Mouse (Mus musculus) heart, adult 2 months (tissue): Measurements from ENCODE around the gene Add1. TPM values are rescaled to one million over a fixed set of nuclear protein-coding genes. Genes with fewer than 3 reads are reported as not detected.
A peak's percentile ranks its signal among the peaks of the same experiment; 100 is the strongest.

ENCODE experiments used
- DNase-seq, 2 experiments: peaks; one replicate each; pipeline ENCODE4 v3.0.0; 2021
- H3K27ac ChIP-seq: fragments of 200-600 bp; 2 replicates; pipeline ENCODE4 v1.8.1; 2022
- H3K27me3 ChIP-seq: fragments of 200-500 bp; 2 replicates; pipeline ENCODE4 v1.6.1; 2012; ENCODE audit warnings: mild to moderate bottlenecking, low read length, inconsistent platforms, mixed read lengths; ENCODE audit not compliant: control insufficient read depth, insufficient read depth
- H3K36me3 ChIP-seq: fragments of 200-500 bp; 2 replicates; pipeline ENCODE4 v1.6.1; 2012; ENCODE audit warnings: low read length, inconsistent platforms; ENCODE audit not compliant: control insufficient read depth, insufficient read depth
- H3K4me1 ChIP-seq: fragments of 200-500 bp; 2 replicates; pipeline ENCODE4 v1.6.1; 2011; ENCODE audit warnings: low read length; ENCODE audit not compliant: control insufficient read depth, insufficient read depth
- H3K4me3 ChIP-seq: fragments of 200-600 bp; 2 replicates; pipeline ENCODE4 v1.8.1; 2022
- H3K79me2 ChIP-seq: fragments of 200-500 bp; replicated peaks from 2 replicates; pipeline ENCODE4 v1.6.1; 2012; ENCODE audit warnings: mild to moderate bottlenecking, inconsistent platforms, low read length, moderate library complexity, mixed read lengths; ENCODE audit not compliant: control insufficient read depth, insufficient read depth
- H3K9ac ChIP-seq: fragments of 200-500 bp; 2 replicates; pipeline ENCODE4 v1.6.1; 2012; ENCODE audit warnings: low read depth, mild to moderate bottlenecking, control low read depth, inconsistent platforms, low read length, mixed read lengths
- CTCF ChIP-seq: fragments of 200-600 bp; IDR thresholded peaks from 2 replicates; pipeline ENCODE4 v1.8.1; 2022; ENCODE audit warnings: antibody characterized with exemption, mild to moderate bottlenecking, moderate library complexity
- EP300 ChIP-seq: fragments of 200-500 bp; IDR thresholded peaks from 2 replicates; pipeline ENCODE4 v1.6.1; 2011; ENCODE audit warnings: low read depth, low read length, control low read depth; ENCODE audit not compliant: insufficient read depth
- POLR2A ChIP-seq: fragments of 200-500 bp; IDR thresholded peaks from 2 replicates; pipeline ENCODE4 v1.6.1; 2011; ENCODE audit warnings: mild to moderate bottlenecking, low read depth, low read length, control low read depth; ENCODE audit not compliant: insufficient read depth
- WGBS: fragments of 180-500 bp; shearing (Covaris S2); methylation state at CpG from one replicate; pipeline ENCODE4 v1.1.7; 2018; 5-methylcytosine and 5-hydroxymethylcytosine counted together
- intact Hi-C: fragments of 180-260 bp; cut with DNase I; formaldehyde crosslinking; loops from one replicate; pipeline ENCODE4 v1.15.1; 2025
- long read RNA-seq: library from polyadenylated mRNA; stranded (forward); transcript quantifications from one replicate; pipeline ENCODE4 v2.0.0, GENCODE M21; 2021
- polyA plus RNA-seq: library from polyadenylated mRNA; depleted of rRNA; stranded (reverse); fragments of >200 nt; gene quantifications from 2 replicates; pipeline ENCODE4 v1.2.3, GENCODE M21; 2012; rRNA removed
- total RNA-seq, 2 experiments: library from RNA; stranded (reverse); gene quantifications; 2 replicates each; pipeline ENCODE4 v1.2.3; 2021

Gene Add1
- total RNA-seq (100 to 1,000 TPM; 129 TPM), polyA plus RNA-seq (116 and 147 TPM in 2 replicates)
- long read RNA-seq, full-length matches to known transcripts = 21 of 62 reads
- long read RNA-seq, partial matches to known transcripts = 10 of 62 reads
- long read RNA-seq, other reads (novel, unspliced or antisense) = 31 of 62 reads

DNA sequence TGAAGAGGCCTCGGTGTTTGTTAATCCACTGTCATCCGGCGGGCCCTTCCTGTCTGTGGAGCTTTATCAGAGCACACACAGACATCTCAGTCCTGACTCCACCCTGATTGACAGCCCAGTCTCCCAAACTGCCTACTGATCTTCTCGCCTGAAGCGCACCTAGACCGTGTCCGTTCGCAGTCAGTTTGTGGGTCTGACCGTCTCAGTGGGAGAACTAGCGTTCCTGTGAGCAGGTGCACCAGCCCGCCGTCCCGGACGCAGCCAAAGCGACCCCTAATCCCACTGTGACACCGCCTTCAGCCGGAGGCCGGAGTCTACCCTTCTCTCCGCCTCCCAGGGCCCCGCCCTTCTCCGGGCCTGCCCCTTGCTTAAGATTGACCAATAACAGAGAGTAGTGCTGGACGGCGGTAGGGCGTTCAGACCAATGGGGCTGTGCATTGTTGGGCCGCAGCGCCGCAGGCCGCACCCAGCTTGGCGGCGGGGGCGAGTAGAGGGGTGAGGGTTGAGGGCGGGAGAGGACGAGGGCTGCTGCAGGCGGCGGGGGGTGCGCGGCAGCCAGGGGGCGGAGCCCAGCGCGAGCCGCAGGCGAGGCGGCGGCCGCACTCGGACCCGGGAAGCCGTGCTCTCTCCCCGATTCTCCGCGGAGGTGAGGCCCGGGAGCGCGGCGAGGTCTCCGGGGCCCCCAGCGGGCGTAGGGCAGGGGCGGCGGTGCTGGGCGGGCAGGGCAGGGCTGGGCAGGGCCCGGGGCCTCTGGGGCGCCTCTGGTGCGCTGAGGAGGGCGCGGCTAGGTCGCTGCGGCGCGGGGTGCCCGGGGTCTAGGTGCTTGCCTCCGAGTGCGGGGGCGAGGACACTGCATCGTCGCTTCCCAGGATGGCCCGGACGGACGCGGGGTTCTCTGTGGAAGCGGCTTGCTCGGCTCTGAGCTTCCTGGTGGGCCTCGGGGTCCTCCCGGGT lies at the start of gene Add1:
TSS of gene Add1 (plus strand) at position 397 of the 954 bp plus-strand sequence.
- DNase-seq = peak; percentile 97 to 98
- Histone ChIP-seq H3K4me1 (peaks cover 5% of the 10 kb centered on the region), H3K27me3 (no peaks in the 10 kb centered on the region), H3K79me2 (peaks cover 10% of the 10 kb centered on the region), H3K27ac (peak within 1 kb of the TSS; percentile 97), H3K36me3 (peaks cover 8% of the 10 kb centered on the region), H3K4me3 (peak within 1 kb of the TSS; percentile 84), H3K9ac (peak within 1 kb of the TSS; percentile 95)
- peak; percentile 99 for TF ChIP-seq POLR2A
- peak; percentile 64; the same call in 1 of the 2 replicates for TF ChIP-seq EP300
- TF ChIP-seq CTCF = peak; percentile 48
- under 1% methylated on average over 82 of the region's 84 CpGs for WGBS
- intact Hi-C loops = no loop called here

DNA sequence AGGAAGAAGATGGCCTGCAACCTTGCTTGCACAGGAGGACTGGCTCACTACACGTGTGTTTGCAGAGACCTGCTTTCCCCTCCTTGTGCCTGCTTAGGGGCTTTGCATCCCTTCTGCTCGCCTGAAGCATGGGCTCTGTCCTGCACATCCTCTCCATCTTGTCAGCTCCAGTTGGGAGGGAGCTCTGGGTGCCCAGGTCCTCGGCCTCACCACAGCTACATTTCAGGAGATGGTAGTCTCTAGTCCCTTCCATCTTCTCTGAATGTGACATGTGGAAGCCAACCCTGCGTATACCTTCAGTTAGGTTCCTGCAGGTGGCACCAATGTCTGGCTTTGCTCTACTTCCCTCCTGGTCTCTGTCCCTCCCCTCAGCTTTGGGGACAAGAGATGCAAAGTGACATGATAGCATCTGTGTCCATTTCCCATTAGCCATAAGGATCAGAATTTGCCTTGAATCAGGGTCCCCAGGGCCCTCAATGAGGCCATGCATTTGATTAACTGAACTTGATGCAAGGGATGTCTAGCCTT lies 49.4 kb upstream of the Add1 start:
- no peak for DNase-seq
- H3K27ac ChIP-seq = no peak overlapping the region
- no peaks in the 10 kb centered on the region for H3K79me2 ChIP-seq
- WGBS = 78% methylated on average over 4 of the region's 4 CpGs
- no peak overlapping the region for H3K9ac ChIP-seq
- H3K4me3 ChIP-seq = no peak overlapping the region
- no peaks in the 10 kb centered on the region for H3K27me3 ChIP-seq
- H3K36me3 ChIP-seq = no peaks in the 10 kb centered on the region
- intact Hi-C loops = no loop called here
- no peak for TF ChIP-seq EP300
- no peak for TF ChIP-seq CTCF
- TF ChIP-seq POLR2A = no peak
- no peaks in the 10 kb centered on the region; the same call in 1 of the 2 replicates for H3K4me1 ChIP-seq

DNA sequence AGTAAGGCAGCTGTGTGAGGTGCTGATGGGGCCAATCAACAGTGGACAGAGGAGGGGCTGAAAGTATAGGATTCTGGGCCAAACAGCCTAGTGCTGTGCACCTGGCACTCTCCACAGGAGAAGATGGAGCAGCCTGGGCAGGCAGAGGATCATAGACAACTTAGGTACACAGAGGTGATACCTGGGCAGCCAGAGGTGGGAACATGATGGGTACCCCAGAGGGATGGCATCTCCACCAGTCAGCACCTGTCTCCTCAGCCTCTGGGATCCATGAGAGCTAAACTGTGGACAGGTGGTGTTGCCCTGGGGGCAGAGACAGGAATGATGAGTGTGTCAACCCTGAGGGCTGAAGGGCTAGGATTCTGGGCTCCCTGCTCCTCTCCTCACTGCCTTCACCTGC lies 49.0 kb upstream of the Add1 start:
- H3K27me3 ChIP-seq = no peaks in the 10 kb centered on the region
- TF ChIP-seq CTCF (no peak), POLR2A (no peak), EP300 (no peak)
- DNase-seq = no peak
- H3K79me2 ChIP-seq = no peaks in the 10 kb centered on the region
- H3K9ac ChIP-seq = no peak overlapping the region
- intact Hi-C loops = no loop called here
- no peak overlapping the region for H3K4me3 ChIP-seq
- H3K4me1 ChIP-seq = no peaks in the 10 kb centered on the region; the same call in 1 of the 2 replicates
- H3K36me3 ChIP-seq = no peaks in the 10 kb centered on the region
- no peak overlapping the region for H3K27ac ChIP-seq

GRCm38 (mm10) chr5:34525663-34526476 lies 47.6 kb upstream of the Add1 start, which contains the start of gene Sh3bp2:
Sh3bp2 (plus strand) TSS chr5:34525838.
- Histone ChIP-seq H3K27ac (peak within 1 kb of the TSS; percentile 71), H3K9ac (peak within 1 kb of the TSS; percentile 53), H3K27me3 (no peaks in the 10 kb centered on the region), H3K36me3 (no peaks in the 10 kb centered on the region), H3K79me2 (no peaks in the 10 kb centered on the region), H3K4me3 (peak within 1 kb of the TSS; percentile 58), H3K4me1 (no peaks in the 10 kb centered on the region; the same call in 1 of the 2 replicates)
- WGBS = 5% methylated on average over 38 of the region's 38 CpGs
- intact Hi-C loops = no loop called here
- TF ChIP-seq CTCF = peak; percentile 40
- peak; percentile 77 for TF ChIP-seq POLR2A
- TF ChIP-seq EP300 = no peak
- peak; percentile 97 to 98 for DNase-seq

- no peak for DNase-seq
- Histone ChIP-seq H3K27ac (no peak overlapping the region; the same call in 1 of the 2 replicates), H3K4me1 (no peaks in the 10 kb centered on the region; the same call in 1 of the 2 replicates), H3K36me3 (no peaks in the 10 kb centered on the region), H3K79me2 (no peaks in the 10 kb centered on the region), H3K9ac (no peak overlapping the region), H3K27me3 (no peaks in the 10 kb centered on the region), H3K4me3 (no peak overlapping the region)
- TF ChIP-seq EP300 (no peak), CTCF (no peak), POLR2A (no peak)
- WGBS = 69% methylated on average over 5 of the region's 5 CpGs
- intact Hi-C loops = no loop called here
Observed at GRCm38 (mm10) chr5:34526477-34526775, 47.0 kb upstream of the Add1 start.
